Comparison of ENCODE assay signal across 25 mouse cellular contexts in the genomic region with DNA sequence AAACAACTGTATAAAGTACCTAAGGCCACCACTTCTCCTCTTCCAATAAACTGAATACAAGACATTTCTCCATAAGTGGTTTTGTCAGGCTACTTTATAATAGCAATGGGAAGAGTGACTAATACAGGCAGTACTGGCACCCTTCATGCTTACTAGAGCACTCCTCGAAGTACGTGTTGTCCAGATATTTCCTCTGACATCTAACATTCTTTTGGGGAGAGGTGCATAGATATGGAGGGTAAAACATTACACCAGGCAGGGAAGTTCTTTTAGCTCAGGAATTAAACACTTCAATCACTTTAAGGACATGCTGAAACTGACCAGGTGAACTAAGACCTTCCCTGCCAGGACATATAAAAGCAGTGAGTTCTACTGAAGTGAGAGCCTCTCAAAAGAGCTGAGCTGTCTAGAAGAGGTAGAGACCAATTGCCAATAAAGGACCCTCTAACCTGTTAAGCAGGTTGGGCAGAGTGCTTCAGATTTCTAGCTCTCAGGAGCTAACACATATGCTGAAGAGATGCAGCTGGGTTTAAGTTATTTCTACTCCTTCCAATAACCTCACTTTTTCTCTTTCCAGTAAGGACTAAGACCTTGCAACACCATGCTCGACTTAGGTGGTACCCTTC.
"Had no signal": no experiment of that assay in that cellular context is flagged by ENCODE, and none has a peak within 500 bp of the region (broad histone marks: within the 10 kb centered on the region; RNA-seq: fewer than 3 reads in every experiment).

No protein-coding gene starts in this region.

- H3K27me3 ChIP-seq: heart, embryonic 12.5 days; hindbrain, embryonic 12.5 days; intestine, embryonic 15.5 days; limb, embryonic 12.5 days had no signal

- H3K4me1 ChIP-seq: heart, embryonic 10.5 days; hindbrain, embryonic 10.5 days; hindbrain, embryonic 12.5 days; intestine, embryonic 15.5 days; limb, embryonic 10.5 days; limb, embryonic 12.5 days had no signal

- H3K9ac ChIP-seq: heart, embryonic 12.5 days; hindbrain, embryonic 12.5 days; hindbrain, embryonic 14.5 days; intestine, embryonic 15.5 days; limb, embryonic 12.5 days had no signal

- H3K36me3 ChIP-seq: heart, embryonic 10.5 days; heart, embryonic 12.5 days; hindbrain, embryonic 10.5 days; hindbrain, embryonic 12.5 days; intestine, embryonic 15.5 days; limb, embryonic 10.5 days; limb, embryonic 12.5 days had no signal

- ATAC-seq: forebrain, embryonic 16.5 days; hindbrain, embryonic 16.5 days; inflammation-experienced regulatory T-cells, adult 6 months; intestine, embryonic 15.5 days; intestine, postnatal 0 days had no signal

- H3K4me2 ChIP-seq: heart, embryonic 12.5 days; hindbrain, embryonic 12.5 days; hindbrain, embryonic 14.5 days; intestine, embryonic 15.5 days; limb, embryonic 12.5 days had no signal

- H3K4me3 ChIP-seq: gastrocnemius, adult 2 months; heart, embryonic 10.5 days; heart, embryonic 12.5 days; hindbrain, embryonic 10.5 days; hindbrain, embryonic 12.5 days; intestine, embryonic 15.5 days; layer of hippocampus, adult 2 months; left cerebral cortex, adult 2 months; limb, embryonic 10.5 days; limb, embryonic 12.5 days had no signal

- H3K27ac ChIP-seq: gastrocnemius, adult 2 months; heart, embryonic 10.5 days; hindbrain, embryonic 10.5 days; hindbrain, embryonic 12.5 days; hindbrain, embryonic 14.5 days; intestine, embryonic 15.5 days; layer of hippocampus, adult 2 months; left cerebral cortex, adult 2 months; limb, embryonic 10.5 days; limb, embryonic 12.5 days had no signal

- DNase-seq: gastrocnemius, adult 2 months; gastrocnemius, postnatal 10 days; gastrocnemius, postnatal 25 days; heart, adult 18-20 months; heart, postnatal 10 days; heart, postnatal 4 days; kidney, adult 18-20 months; kidney, adult 8-10 months; kidney, postnatal 10 days; kidney, postnatal 25 days; kidney, postnatal 4 days had no signal

- H3K9me3 ChIP-seq: heart, embryonic 10.5 days; heart, embryonic 12.5 days; hindbrain, embryonic 10.5 days; hindbrain, embryonic 12.5 days; intestine, embryonic 15.5 days; limb, embryonic 10.5 days; limb, embryonic 12.5 days had no signal
